8 mouse cellular contexts compared by ENCODE assay signal in genomic region chr5:144767106-144767798, GRCm38 (mm10). TPM values are rescaled to one million over a fixed set of nuclear protein-coding genes. Genes with fewer than 3 reads are reported as not detected.
DNase-seq lines count a peak whose midpoint lies in the region; ATAC-seq and TF ChIP-seq lines count a peak whose summit lies in the region.
"Not testable (repeated sequence)": the region's sequence is repeated elsewhere in the genome, so short reads cannot be mapped to it uniquely, and the experiment has no call there.

TSS of gene Trrap (plus strand) at chr5:144767732.

- not testable (repeated sequence) for H3K4me1 ChIP-seq in ES-E14 (ENCODE audit: control insufficient read depth in 2 of 2, insufficient read depth in 2 of 2, low read length in 2 of 2, poor library complexity in 1 of 2); forebrain, postnatal 0 days (ENCODE audit: insufficient read depth); intestine, embryonic 16.5 days (ENCODE audit: control insufficient read depth, insufficient read depth, low read length)
- peaks cover 10% of the 10 kb centered on the region for H3K4me1 ChIP-seq in heart, embryonic 15.5 days (replicated peaks)
- H3K4me1 ChIP-seq in lung, postnatal 0 days (ENCODE audit: insufficient read depth, low read depth, low read length) = peaks cover 10% of the 10 kb centered on the region; the same call in 1 of the 2 replicates
- peaks cover 16% of the 10 kb centered on the region for H3K4me1 ChIP-seq in neural tube, embryonic 15.5 days

- peak within 1 kb of the TSS; percentile 89 for H3K9ac ChIP-seq in ES-E14 (ENCODE audit: insufficient read depth, low read depth, low read length, poor library complexity, severe bottlenecking)
- H3K9ac ChIP-seq in forebrain, postnatal 0 days = peak within 1 kb of the TSS; percentile 77
- peak within 1 kb of the TSS; percentile 99 for H3K9ac ChIP-seq in heart, embryonic 15.5 days
- peak within 1 kb of the TSS; percentile 73 for H3K9ac ChIP-seq in intestine, embryonic 16.5 days (ENCODE audit: low read depth, low read length)
- peak within 1 kb of the TSS; percentile 97 for H3K9ac ChIP-seq in lung, postnatal 0 days (replicated peaks; ENCODE audit: low read depth)
- peak within 1 kb of the TSS; percentile 82 for H3K9ac ChIP-seq in neural tube, embryonic 15.5 days (replicated peaks)

- 73% methylated on average over 15 of the region's 15 CpGs for WGBS in forebrain, postnatal 0 days
- 79% methylated on average over 14 of the region's 15 CpGs for WGBS in heart, embryonic 15.5 days
- WGBS in intestine, embryonic 16.5 days = 78% methylated on average over 15 of the region's 15 CpGs
- 79% methylated on average over 13 of the region's 15 CpGs for WGBS in lung, postnatal 0 days
- 83% methylated on average over 14 of the region's 15 CpGs for WGBS in neural tube, embryonic 15.5 days

- peak within 1 kb of the TSS; percentile 69 for H3K27ac ChIP-seq in ES-E14 (ENCODE audit: insufficient read depth, low read depth, low read length, poor library complexity, severe bottlenecking)
- peak within 1 kb of the TSS; percentile 96 for H3K27ac ChIP-seq in forebrain, postnatal 0 days (ENCODE audit: low read depth, low read length)
- peak within 1 kb of the TSS; percentile 98 for H3K27ac ChIP-seq in heart, embryonic 15.5 days
- H3K27ac ChIP-seq in intestine, embryonic 16.5 days (ENCODE audit: low read length) = peak within 1 kb of the TSS; percentile 74
- peak within 1 kb of the TSS; percentile 99 for H3K27ac ChIP-seq in lung, postnatal 0 days (ENCODE audit: low read length)
- peak within 1 kb of the TSS; percentile 99 for H3K27ac ChIP-seq in neural tube, embryonic 15.5 days (replicated peaks)

- H3K36me3 ChIP-seq in ES-E14 (ENCODE audit: control insufficient read depth, insufficient read depth, low read length, poor library complexity, severe bottlenecking); intestine, embryonic 16.5 days (ENCODE audit: control insufficient read depth, insufficient read depth, low read length); lung, postnatal 0 days (ENCODE audit: insufficient read depth, low read length): not testable (repeated sequence)
- peaks cover 17% of the 10 kb centered on the region for H3K36me3 ChIP-seq in forebrain, postnatal 0 days (ENCODE audit: insufficient read depth)
- H3K36me3 ChIP-seq in heart, embryonic 15.5 days = peaks cover 13% of the 10 kb centered on the region; the same call in 1 of the 2 replicates
- peaks cover 11% of the 10 kb centered on the region for H3K36me3 ChIP-seq in neural tube, embryonic 15.5 days

- H3K4me2 ChIP-seq in forebrain, postnatal 0 days (ENCODE audit: low read depth) = peak within 1 kb of the TSS; percentile 81
- peak within 1 kb of the TSS; percentile 66 for H3K4me2 ChIP-seq in heart, embryonic 15.5 days
- H3K4me2 ChIP-seq in intestine, embryonic 16.5 days (ENCODE audit: low read depth, low read length) = peak within 1 kb of the TSS; percentile 60
- H3K4me2 ChIP-seq in lung, postnatal 0 days (replicated peaks; ENCODE audit: low read depth, low read length) = peak within 1 kb of the TSS; percentile 79
- H3K4me2 ChIP-seq in neural tube, embryonic 15.5 days = peak within 1 kb of the TSS; percentile 77

- H3K27me3 ChIP-seq in forebrain, postnatal 0 days (ENCODE audit: insufficient read depth, low read length); heart, embryonic 15.5 days; intestine, embryonic 16.5 days (replicated peaks; ENCODE audit: control insufficient read depth, insufficient read depth, low read length); lung, postnatal 0 days (replicated peaks; ENCODE audit: insufficient read depth, low read length); neural tube, embryonic 15.5 days (replicated peaks): not testable (repeated sequence)

- not testable (repeated sequence) for DNase-seq in ES-E14 (ENCODE audit: low read depth, low spot score); forebrain, postnatal 0 days; left cerebral cortex, postnatal 25 days (ENCODE audit: low spot score in 2 of 2); lung, postnatal 0 days (ENCODE audit: low spot score)
- peak; percentile 51 for DNase-seq in cerebellum, adult 9-11 months

- intact Hi-C loops in left cerebral cortex, postnatal 25 days (cut with DNase I) = not testable (repeated sequence)

- TF ChIP-seq CTCF in forebrain, postnatal 0 days (IDR thresholded peaks at IDR 0.05; ENCODE audit: low read depth); lung, postnatal 0 days (IDR thresholded peaks at IDR 0.05): not testable (repeated sequence)

- in situ Hi-C loops in ES-E14 (cut with MboI; ENCODE audit: low sequenced_read_pairs in 2 of 2, unreplicated experiment in 2 of 2) = not testable (repeated sequence)

- TF ChIP-seq EP300 in lung, postnatal 0 days (IDR thresholded peaks at IDR 0.05) = not testable (repeated sequence)

- not testable (repeated sequence) for ATAC-seq in forebrain, postnatal 0 days; heart, embryonic 15.5 days (replicated peaks; ENCODE audit: insufficient number of reproducible peaks, insufficient read depth, low FRiP score, low read depth); intestine, embryonic 16.5 days
- ATAC-seq in lung, postnatal 0 days = peak; percentile 2; the same call in 1 of the 2 replicates
- ATAC-seq in neural tube, embryonic 15.5 days (ENCODE audit: low FRiP score) = peak; percentile 12

- peak within 1 kb of the TSS; percentile 87 to 94 for H3K4me3 ChIP-seq in ES-E14 (ENCODE audit: insufficient read depth in 1 of 2, low read depth in 1 of 2, low read length in 2 of 2, poor library complexity in 1 of 2, severe bottlenecking in 1 of 2)
- H3K4me3 ChIP-seq in forebrain, postnatal 0 days (ENCODE audit: low read depth, low read length) = peak within 1 kb of the TSS; percentile 61
- peak within 1 kb of the TSS; percentile 98 for H3K4me3 ChIP-seq in heart, embryonic 15.5 days
- peak within 1 kb of the TSS; percentile 85 for H3K4me3 ChIP-seq in intestine, embryonic 16.5 days (ENCODE audit: low read length)
- H3K4me3 ChIP-seq in lung, postnatal 0 days (ENCODE audit: low read depth, low read length) = peak within 1 kb of the TSS; percentile 93
- H3K4me3 ChIP-seq in neural tube, embryonic 15.5 days (replicated peaks) = peak within 1 kb of the TSS; percentile 92

- not testable (repeated sequence) for H3K9me3 ChIP-seq in ES-E14 (ENCODE audit: control insufficient read depth, insufficient read depth, low read depth, low read length); forebrain, postnatal 0 days (ENCODE audit: low read length); heart, embryonic 15.5 days (replicated peaks); intestine, embryonic 16.5 days (ENCODE audit: control insufficient read depth, low read length); lung, postnatal 0 days (ENCODE audit: low read length); neural tube, embryonic 15.5 days (replicated peaks)

RNA-seq across cellular contexts. Expression of gene Trrap, which starts in this region (rescaled TPM):
- 104 and 105 TPM in 2 replicates for total RNA-seq in ES-E14 (2012; rRNA removed)
- 92.1 and 125 TPM in 2 replicates for total RNA-seq in forebrain, postnatal 0 days (2014; rRNA removed)
- polyA plus RNA-seq in forebrain, postnatal 0 days (2015; fragmentation: Nextera tagmentation; extraction: Ambion mirVana) = 30.2 and 47.1 TPM in 2 replicates
- 41.2 and 49.4 TPM in 2 replicates for polyA plus RNA-seq in heart, embryonic 15.5 days (2015; fragmentation: Nextera tagmentation; extraction: Ambion mirVana)
- polyA plus RNA-seq in intestine, embryonic 16.5 days (2015; fragmentation: Nextera tagmentation; extraction: Ambion mirVana) = 33.9 and 37.0 TPM in 2 replicates
- total RNA-seq in left cerebral cortex, postnatal 25 days (2021) = 100 to 1,000 TPM; 154 to 169 TPM
- 31.0 and 31.5 TPM in 2 replicates for polyA plus RNA-seq in lung, postnatal 0 days (2015; fragmentation: Nextera tagmentation; extraction: Ambion mirVana)
- 61.2 and 64.5 TPM in 2 replicates for polyA plus RNA-seq in neural tube, embryonic 15.5 days (2015; fragmentation: Nextera tagmentation; extraction: Ambion mirVana)
